Mouse (Mus musculus): ENCODE results near the gene Igsf11. TPM values are rescaled to one million over a fixed set of nuclear protein-coding genes. Genes with fewer than 3 reads are reported as not detected.
A peak's percentile ranks its signal among the peaks of the same experiment; 100 is the strongest.

The Igsf11 gene
- polyA plus RNA-seq (2014; fragmentation: Nextera tagmentation; extraction: Ambion mirVana) = 2.5 and 2.9 TPM in 2 replicates

GRCm38 (mm10) chr16:38892371-38892770 is at the start of gene Igsf11:
Igsf11 (plus strand) TSS chr16:38892671.
- H3K36me3 ChIP-seq (ENCODE audit: control insufficient read depth, insufficient read depth, low read length) = no peaks in the 10 kb centered on the region
- no peaks in the 10 kb centered on the region for H3K4me1 ChIP-seq (ENCODE audit: control insufficient read depth, insufficient read depth, low read length)
- no peak within 1 kb of the TSS for H3K9ac ChIP-seq (replicated peaks; ENCODE audit: low read length)
- H3K4me2 ChIP-seq (ENCODE audit: low read length) = no peak within 1 kb of the TSS
- ATAC-seq (ENCODE audit: low FRiP score, low TSS enrichment) (no peak), DNase-seq (no peak)
- no peak within 1 kb of the TSS for H3K4me3 ChIP-seq (replicated peaks; ENCODE audit: low read depth, low read length)
- H3K27me3 ChIP-seq (ENCODE audit: control insufficient read depth, insufficient read depth, low read length) = no peaks in the 10 kb centered on the region
- WGBS = 75% methylated on average over 7 of the region's 7 CpGs
- H3K9me3 ChIP-seq (ENCODE audit: control insufficient read depth, low read length) = no peaks in the 10 kb centered on the region
- no peak within 1 kb of the TSS for H3K27ac ChIP-seq (replicated peaks; ENCODE audit: low read depth, low read length)

DNA sequence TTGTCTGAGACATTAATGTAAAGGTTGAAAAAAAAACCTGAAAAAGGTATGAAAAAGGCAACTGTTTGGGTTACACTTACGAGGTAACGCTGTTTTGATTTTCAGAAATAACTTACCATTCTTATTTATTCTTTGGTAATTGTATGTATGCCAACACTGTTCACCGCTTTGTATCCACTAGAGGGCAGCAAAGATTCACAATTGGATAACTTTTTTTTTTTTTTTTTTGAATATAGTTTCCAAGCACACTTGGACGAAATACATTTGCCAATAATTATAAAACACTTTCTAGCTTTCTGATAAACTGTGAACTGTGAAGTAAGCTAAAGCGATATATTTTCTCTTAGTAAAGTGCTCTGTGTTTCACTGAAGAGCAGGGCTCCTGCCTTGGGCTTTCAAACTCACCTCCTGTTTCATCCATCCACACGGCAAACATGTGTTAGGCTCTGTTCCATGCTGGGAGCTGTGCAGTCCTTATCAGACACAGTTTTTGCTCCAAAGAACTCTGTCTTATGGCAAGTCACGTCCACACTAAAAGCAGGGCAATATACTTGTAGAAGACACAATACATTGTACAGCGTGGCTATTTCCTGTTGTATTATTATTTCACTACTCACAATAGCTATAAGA is 34.2 kb upstream of the Igsf11 start:
- peak; percentile 87 for DNase-seq

DNA sequence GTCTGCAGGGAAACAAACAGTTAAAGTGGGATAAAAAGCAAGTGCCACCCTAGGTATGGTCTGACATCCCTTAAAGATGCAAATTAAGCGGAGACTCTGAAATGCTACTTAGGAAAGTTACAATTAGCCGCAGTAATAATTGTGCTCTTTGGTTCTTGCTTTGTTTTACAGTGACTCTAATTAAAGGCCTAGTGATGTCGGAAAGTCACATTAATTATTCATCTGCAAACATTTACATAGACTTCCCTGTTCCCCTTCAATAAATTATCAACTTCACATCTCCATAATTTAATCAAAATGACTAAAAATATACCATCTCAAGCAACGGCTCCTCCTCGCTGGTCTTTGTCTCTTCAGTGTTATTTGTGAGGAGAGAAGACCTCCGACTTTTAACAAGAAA is 31.9 kb upstream of the Igsf11 start:
- H3K36me3 ChIP-seq (ENCODE audit: control insufficient read depth, insufficient read depth, low read length) = no peaks in the 10 kb centered on the region
- DNase-seq (peak; percentile 26), ATAC-seq (ENCODE audit: low FRiP score, low TSS enrichment) (no peak)
- no peak overlapping the region for H3K27ac ChIP-seq (replicated peaks; ENCODE audit: low read depth, low read length)
- no peaks in the 10 kb centered on the region for H3K4me1 ChIP-seq (ENCODE audit: control insufficient read depth, insufficient read depth, low read length)
- H3K4me2 ChIP-seq (ENCODE audit: low read length) = no peak overlapping the region
- WGBS = 63% methylated on average over 6 of the region's 6 CpGs
- no peak overlapping the region for H3K9ac ChIP-seq (replicated peaks; ENCODE audit: low read length)
- no peaks in the 10 kb centered on the region for H3K27me3 ChIP-seq (ENCODE audit: control insufficient read depth, insufficient read depth, low read length)
- H3K4me3 ChIP-seq (replicated peaks; ENCODE audit: low read depth, low read length) = no peak overlapping the region
- H3K9me3 ChIP-seq (ENCODE audit: control insufficient read depth, low read length) = no peaks in the 10 kb centered on the region

More for the DNA sequence above, 34.2 kb upstream of the Igsf11 start:
- WGBS = 36% methylated on average over 8 of the region's 8 CpGs
- Histone ChIP-seq H3K4me3 (replicated peaks; ENCODE audit: low read depth, low read length) (no peak overlapping the region), H3K4me2 (ENCODE audit: low read length) (no peak overlapping the region), H3K9ac (replicated peaks; ENCODE audit: low read length) (no peak overlapping the region), H3K4me1 (ENCODE audit: control insufficient read depth, insufficient read depth, low read length) (no peaks in the 10 kb centered on the region), H3K27me3 (ENCODE audit: control insufficient read depth, insufficient read depth, low read length) (no peaks in the 10 kb centered on the region), H3K9me3 (ENCODE audit: control insufficient read depth, low read length) (no peaks in the 10 kb centered on the region), H3K27ac (replicated peaks; ENCODE audit: low read depth, low read length) (no peak overlapping the region), H3K36me3 (ENCODE audit: control insufficient read depth, insufficient read depth, low read length) (no peaks in the 10 kb centered on the region)
- ATAC-seq (ENCODE audit: low FRiP score, low TSS enrichment) = no peak

GRCm38 (mm10) chr16:38864358-38864757 is 28.1 kb upstream of the Igsf11 start:
- Histone ChIP-seq H3K27me3 (ENCODE audit: control insufficient read depth, insufficient read depth, low read length) (no peaks in the 10 kb centered on the region), H3K9me3 (ENCODE audit: control insufficient read depth, low read length) (no peaks in the 10 kb centered on the region), H3K4me3 (replicated peaks; ENCODE audit: low read depth, low read length) (no peak overlapping the region), H3K36me3 (ENCODE audit: control insufficient read depth, insufficient read depth, low read length) (no peaks in the 10 kb centered on the region), H3K27ac (replicated peaks; ENCODE audit: low read depth, low read length) (no peak overlapping the region), H3K4me2 (ENCODE audit: low read length) (no peak overlapping the region), H3K4me1 (ENCODE audit: control insufficient read depth, insufficient read depth, low read length) (no peaks in the 10 kb centered on the region), H3K9ac (replicated peaks; ENCODE audit: low read length) (no peak overlapping the region)
- WGBS = 91% methylated on average over 5 of the region's 5 CpGs
- no peak for DNase-seq
- no peak for ATAC-seq (ENCODE audit: low FRiP score, low TSS enrichment)

- 91% methylated on average over 4 of the region's 4 CpGs for WGBS
- no peak for ATAC-seq (ENCODE audit: low FRiP score, low TSS enrichment)
- no peak for DNase-seq
Observed at GRCm38 (mm10) chr16:38873231-38873630, 19.2 kb upstream of the Igsf11 start.

DNA sequence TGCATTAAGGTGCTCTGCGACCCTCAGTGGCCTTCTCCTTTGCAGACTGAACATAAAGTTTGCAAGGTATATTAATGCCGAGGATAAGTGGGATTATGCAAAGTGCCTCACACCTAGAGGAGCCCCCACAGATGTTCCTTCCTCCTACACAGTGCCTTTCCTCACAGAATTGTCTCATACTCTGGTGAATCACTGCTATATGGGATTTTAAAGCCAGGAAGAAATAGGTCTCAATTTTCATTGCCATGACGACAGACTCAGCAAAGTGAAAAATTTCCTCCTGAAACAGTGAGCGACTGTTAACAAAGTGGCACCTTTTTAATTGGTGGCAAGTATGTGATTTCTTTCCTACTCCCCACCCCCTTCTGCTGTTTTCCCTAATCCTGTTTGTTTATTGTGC is 18.0 kb upstream of the Igsf11 start:
- 32% methylated on average over 4 of the region's 4 CpGs for WGBS
- Histone ChIP-seq H3K9ac (replicated peaks; ENCODE audit: low read length) (no peak overlapping the region), H3K36me3 (ENCODE audit: control insufficient read depth, insufficient read depth, low read length) (no peaks in the 10 kb centered on the region), H3K27ac (replicated peaks; ENCODE audit: low read depth, low read length) (no peak overlapping the region), H3K4me3 (replicated peaks; ENCODE audit: low read depth, low read length) (no peak overlapping the region), H3K4me1 (ENCODE audit: control insufficient read depth, insufficient read depth, low read length) (no peaks in the 10 kb centered on the region), H3K9me3 (ENCODE audit: control insufficient read depth, low read length) (no peaks in the 10 kb centered on the region), H3K4me2 (ENCODE audit: low read length) (no peak overlapping the region), H3K27me3 (ENCODE audit: control insufficient read depth, insufficient read depth, low read length) (no peaks in the 10 kb centered on the region)
- DNase-seq (no peak), ATAC-seq (ENCODE audit: low FRiP score, low TSS enrichment) (no peak)

More at GRCm38 (mm10) chr16:38873231-38873630, 19.2 kb upstream of the Igsf11 start:
- H3K36me3 ChIP-seq (ENCODE audit: control insufficient read depth, insufficient read depth, low read length) = no peaks in the 10 kb centered on the region
- H3K4me1 ChIP-seq (ENCODE audit: control insufficient read depth, insufficient read depth, low read length) = no peaks in the 10 kb centered on the region
- no peaks in the 10 kb centered on the region for H3K27me3 ChIP-seq (ENCODE audit: control insufficient read depth, insufficient read depth, low read length)
- no peak overlapping the region for H3K27ac ChIP-seq (replicated peaks; ENCODE audit: low read depth, low read length)
- no peak overlapping the region for H3K4me3 ChIP-seq (replicated peaks; ENCODE audit: low read depth, low read length)
- H3K9ac ChIP-seq (replicated peaks; ENCODE audit: low read length) = no peak overlapping the region
- H3K4me2 ChIP-seq (ENCODE audit: low read length) = no peak overlapping the region
- no peaks in the 10 kb centered on the region for H3K9me3 ChIP-seq (ENCODE audit: control insufficient read depth, low read length)

GRCm38 (mm10) chr16:38898816-38899425 is 6.5 kb downstream of the Igsf11 start:
- H3K4me3 ChIP-seq (replicated peaks; ENCODE audit: low read depth, low read length) = no peak overlapping the region
- DNase-seq = no peak
- H3K4me2 ChIP-seq (ENCODE audit: low read length) = no peak overlapping the region
- H3K27me3 ChIP-seq (ENCODE audit: control insufficient read depth, insufficient read depth, low read length) = peaks cover 7% of the 10 kb centered on the region; the same call in 1 of the 2 replicates
- H3K36me3 ChIP-seq (ENCODE audit: control insufficient read depth, insufficient read depth, low read length) = no peaks in the 10 kb centered on the region
- H3K27ac ChIP-seq (replicated peaks; ENCODE audit: low read depth, low read length) = no peak overlapping the region
- H3K4me1 ChIP-seq (ENCODE audit: control insufficient read depth, insufficient read depth, low read length) = no peaks in the 10 kb centered on the region
- 50% methylated on average over 8 of the region's 8 CpGs for WGBS
- H3K9ac ChIP-seq (replicated peaks; ENCODE audit: low read length) = no peak overlapping the region
- ATAC-seq (ENCODE audit: low FRiP score, low TSS enrichment) = no peak
- H3K9me3 ChIP-seq (ENCODE audit: control insufficient read depth, low read length) = no peaks in the 10 kb centered on the region

- H3K4me2 ChIP-seq (ENCODE audit: low read length) = no peak overlapping the region
- DNase-seq (no peak), ATAC-seq (ENCODE audit: low FRiP score, low TSS enrichment) (no peak)
- peaks cover 7% of the 10 kb centered on the region; the same call in 1 of the 2 replicates for H3K27me3 ChIP-seq (ENCODE audit: control insufficient read depth, insufficient read depth, low read length)
- WGBS = 87% methylated on average over 1 of the region's 1 CpGs
- H3K4me1 ChIP-seq (ENCODE audit: control insufficient read depth, insufficient read depth, low read length) = no peaks in the 10 kb centered on the region
- H3K27ac ChIP-seq (replicated peaks; ENCODE audit: low read depth, low read length) = no peak overlapping the region
- no peaks in the 10 kb centered on the region for H3K36me3 ChIP-seq (ENCODE audit: control insufficient read depth, insufficient read depth, low read length)
- H3K4me3 ChIP-seq (replicated peaks; ENCODE audit: low read depth, low read length) = no peak overlapping the region
- no peak overlapping the region for H3K9ac ChIP-seq (replicated peaks; ENCODE audit: low read length)
- H3K9me3 ChIP-seq (ENCODE audit: control insufficient read depth, low read length) = no peaks in the 10 kb centered on the region
Observed at GRCm38 (mm10) chr16:38900024-38900423, 7.6 kb downstream of the Igsf11 start.

Data from midbrain, embryonic 14.5 days (tissue).